Mouse (Mus musculus) urinary bladder, postnatal 14 days (tissue): Measurements from ENCODE around the gene Il3.

Experiments used
- DNase-seq: peaks from one replicate; pipeline ENCODE4 v3.0.0; 2021; ENCODE audit warnings: low spot score

Il3 gene

GRCm38 (mm10) chr11:54216091-54216490 lies 51.0 kb downstream of the Il3 start:
- DNase-seq = no peak
